In genomic region chr6:90604533-90605297, GRCm38 (mm10) we compare ENCODE assay signal across 8 mouse cellular contexts. TPM values are rescaled to one million over a fixed set of nuclear protein-coding genes. Genes with fewer than 3 reads are reported as not detected.
DNase-seq lines count a peak whose midpoint lies in the region; ATAC-seq and TF ChIP-seq lines count a peak whose summit lies in the region.

Gene Slc41a3, plus strand, starts transcription at chr6:90604725.

- TF ChIP-seq CTCF in testis, adult 2 months (IDR thresholded peaks at IDR 0.05; ENCODE audit: control insufficient read depth, insufficient read depth, insufficient replicate concordance, low read depth, low read length) = peak; percentile 20; the same call in 1 of the 2 replicates

- 0 out of 2 replicates have a peak, but pooled peaks cover 2% of the 10 kb centered on the region for H3K4me1 ChIP-seq in forebrain, embryonic 11.5 days (replicated peaks; ENCODE audit: control insufficient read depth, insufficient read depth, low read length)
- peaks cover 37% of the 10 kb centered on the region for H3K4me1 ChIP-seq in heart, embryonic 16.5 days (ENCODE audit: control insufficient read depth, insufficient read depth, low read length)
- peaks cover 57% of the 10 kb centered on the region for H3K4me1 ChIP-seq in liver, embryonic 16.5 days (ENCODE audit: control insufficient read depth, low read depth, low read length)
- H3K4me1 ChIP-seq in neural tube, embryonic 13.5 days (replicated peaks) = peaks cover 12% of the 10 kb centered on the region
- H3K4me1 ChIP-seq in testis, adult 2 months (ENCODE audit: control insufficient read depth, insufficient read depth, low read length) = peaks cover 6% of the 10 kb centered on the region

- peak within 1 kb of the TSS; percentile 89 for H3K4me2 ChIP-seq in forebrain, embryonic 11.5 days (ENCODE audit: low read depth, low read length, severe bottlenecking)
- H3K4me2 ChIP-seq in heart, embryonic 16.5 days (ENCODE audit: low read depth, low read length) = peak within 1 kb of the TSS; percentile 76
- H3K4me2 ChIP-seq in liver, embryonic 16.5 days (ENCODE audit: low read depth, low read length) = peak within 1 kb of the TSS; percentile 88
- peak within 1 kb of the TSS; percentile 74 for H3K4me2 ChIP-seq in neural tube, embryonic 13.5 days

- no peak within 1 kb of the TSS for H3K27ac ChIP-seq in forebrain, embryonic 11.5 days (ENCODE audit: low read depth, low read length)
- H3K27ac ChIP-seq in heart, embryonic 16.5 days (ENCODE audit: low read length) = peak within 1 kb of the TSS; percentile 49
- H3K27ac ChIP-seq in liver, embryonic 16.5 days (ENCODE audit: low read length) = peak within 1 kb of the TSS; percentile 89
- H3K27ac ChIP-seq in neural tube, embryonic 13.5 days (replicated peaks) = peak within 1 kb of the TSS; percentile 34; the same call in 1 of the 2 replicates
- H3K27ac ChIP-seq in testis, adult 2 months (ENCODE audit: control insufficient read depth, insufficient read depth, low read depth, low read length) = peak within 1 kb of the TSS; percentile 82

- whole genome bisulfite sequencing in forebrain, embryonic 11.5 days = 1% methylated on average over 46 of the region's 49 CpGs
- WGBS in heart, embryonic 16.5 days = 2% methylated on average over 48 of the region's 49 CpGs
- WGBS in liver, embryonic 16.5 days (ENCODE audit: insufficient replicate concordance) = 2% methylated on average over 47 of the region's 49 CpGs
- WGBS in neural tube, embryonic 13.5 days = under 1% methylated on average over 49 of the region's 49 CpGs

- H3K4me3 ChIP-seq in forebrain, embryonic 11.5 days (ENCODE audit: low read depth, low read length) = peak within 1 kb of the TSS; percentile 52
- peak within 1 kb of the TSS; percentile 70 for H3K4me3 ChIP-seq in heart, embryonic 16.5 days (ENCODE audit: low read length)
- H3K4me3 ChIP-seq in liver, embryonic 16.5 days (ENCODE audit: low read depth, low read length) = peak within 1 kb of the TSS; percentile 78
- peak within 1 kb of the TSS; percentile 53 for H3K4me3 ChIP-seq in neural tube, embryonic 13.5 days
- H3K4me3 ChIP-seq in testis, adult 2 months (ENCODE audit: control insufficient read depth, low read depth, low read length) = peak within 1 kb of the TSS; percentile 80

- H3K36me3 ChIP-seq in forebrain, embryonic 11.5 days (ENCODE audit: control insufficient read depth, insufficient read depth, low read length) = no peaks in the 10 kb centered on the region
- no peaks in the 10 kb centered on the region for H3K36me3 ChIP-seq in heart, embryonic 16.5 days (ENCODE audit: control insufficient read depth, insufficient read depth)
- no peaks in the 10 kb centered on the region for H3K36me3 ChIP-seq in liver, embryonic 16.5 days (ENCODE audit: control insufficient read depth, insufficient read depth)
- H3K36me3 ChIP-seq in neural tube, embryonic 13.5 days = no peaks in the 10 kb centered on the region
- no peaks in the 10 kb centered on the region for H3K36me3 ChIP-seq in testis, adult 2 months (ENCODE audit: control insufficient read depth, insufficient read depth, low read length)

- DNase-seq in CD8-positive naive resting alpha-beta T cell, adult 2 months (ENCODE audit: low read depth in 2 of 2, low spot score in 2 of 2) = peak; percentile 51 to 76
- DNase-seq in c-Kit-positive CD71-negative TER-119-negative erythroid progenitor cells, embryonic 14.5 days (ENCODE audit: low read depth) = peak; percentile 63
- DNase-seq in forebrain, embryonic 11.5 days (ENCODE audit: low spot score) = peak; percentile 92
- DNase-seq in kidney, postnatal 4 days = peak; percentile 96 to 97

- peak; percentile 89 for TF ChIP-seq POLR2A in testis, adult 2 months (IDR thresholded peaks at IDR 0.05; ENCODE audit: control insufficient read depth, low read depth, low read length)

- ATAC-seq in forebrain, embryonic 11.5 days (replicated peaks; ENCODE audit: low FRiP score) = peak; percentile 94
- peak; percentile 93 for ATAC-seq in heart, embryonic 16.5 days (replicated peaks; ENCODE audit: extremely low read depth, insufficient read depth, low FRiP score)
- peak; percentile 87 for ATAC-seq in liver, embryonic 16.5 days (ENCODE audit: low read depth)
- ATAC-seq in neural tube, embryonic 13.5 days (ENCODE audit: low read depth) = peak; percentile 87

- peaks cover 5% of the 10 kb centered on the region; the same call in 1 of the 2 replicates for H3K27me3 ChIP-seq in forebrain, embryonic 11.5 days (ENCODE audit: control insufficient read depth, insufficient read depth, low read length)
- peaks cover 3% of the 10 kb centered on the region; the same call in 1 of the 2 replicates for H3K27me3 ChIP-seq in heart, embryonic 16.5 days (ENCODE audit: control insufficient read depth, insufficient read depth, low read length)
- no peaks in the 10 kb centered on the region for H3K27me3 ChIP-seq in liver, embryonic 16.5 days (ENCODE audit: control insufficient read depth, insufficient read depth, low read depth, low read length)
- H3K27me3 ChIP-seq in neural tube, embryonic 13.5 days = peaks cover 2% of the 10 kb centered on the region; the same call in 1 of the 2 replicates
- H3K27me3 ChIP-seq in testis, adult 2 months (ENCODE audit: control insufficient read depth, insufficient read depth, low read length) = no peaks in the 10 kb centered on the region

- H3K9me3 ChIP-seq in forebrain, embryonic 11.5 days (ENCODE audit: control insufficient read depth, low read length) = no peaks in the 10 kb centered on the region
- H3K9me3 ChIP-seq in heart, embryonic 16.5 days (replicated peaks; ENCODE audit: control insufficient read depth, low read length) = no peaks in the 10 kb centered on the region
- no peaks in the 10 kb centered on the region for H3K9me3 ChIP-seq in liver, embryonic 16.5 days (replicated peaks; ENCODE audit: control insufficient read depth, low read length)
- no peaks in the 10 kb centered on the region for H3K9me3 ChIP-seq in neural tube, embryonic 13.5 days

- peak within 1 kb of the TSS; percentile 72 for H3K9ac ChIP-seq in forebrain, embryonic 11.5 days (ENCODE audit: low read length)
- peak within 1 kb of the TSS; percentile 76 for H3K9ac ChIP-seq in heart, embryonic 16.5 days (ENCODE audit: low read length)
- H3K9ac ChIP-seq in liver, embryonic 16.5 days (ENCODE audit: low read depth, low read length) = peak within 1 kb of the TSS; percentile 81
- H3K9ac ChIP-seq in neural tube, embryonic 13.5 days = peak within 1 kb of the TSS; percentile 77

RNA-seq across cellular contexts. Expression of gene Slc41a3, which starts in this region (rescaled TPM):
- 2.2 and 2.4 TPM in 2 replicates for polyA plus RNA-seq in forebrain, embryonic 11.5 days (2014; fragmentation: Nextera tagmentation; extraction: Ambion mirVana)
- 10.0 and 11.9 TPM in 2 replicates for polyA plus RNA-seq in heart, embryonic 16.5 days (2015; fragmentation: Nextera tagmentation; extraction: Ambion mirVana)
- 46.0 and 49.8 TPM in 2 replicates for polyA plus RNA-seq in liver, embryonic 16.5 days (2015; fragmentation: Nextera tagmentation; extraction: Ambion mirVana)
- polyA plus RNA-seq in neural tube, embryonic 13.5 days (2015; fragmentation: Nextera tagmentation; extraction: Ambion mirVana) = 4.9 and 5.8 TPM in 2 replicates
- 73.3 and 79.5 TPM in 2 replicates for polyA plus RNA-seq in testis, adult 2 months (2012; rRNA removed)
